Mouse (Mus musculus): ENCODE data around the gene Nkpd1. TPM values are rescaled to one million over a fixed set of nuclear protein-coding genes. Genes with fewer than 3 reads are reported as not detected.
"Not testable (repeated sequence)": the region's sequence is repeated elsewhere in the genome, so short reads cannot be mapped to it uniquely, and the experiment has no call there.

Nkpd1 gene
- polyA plus RNA-seq, 1 experiment from 2014 or later, result 0.88 TPM

GRCm38 (mm10) chr7:19509786-19510185, 7.9 kb upstream of the Nkpd1 start:
- H3K27ac ChIP-seq (ENCODE audit: low read length), result no peak overlapping the region
- H3K27me3 ChIP-seq (ENCODE audit: control insufficient read depth, insufficient read depth, low read depth, low read length), result no peaks in the 10 kb centered on the region
- no peak for ATAC-seq
- H3K9ac ChIP-seq (ENCODE audit: low read depth, low read length), result no peak overlapping the region
- H3K4me2 ChIP-seq (ENCODE audit: low read length), result peak overlapping the region; percentile 87
- peaks cover 17% of the 10 kb centered on the region for H3K4me1 ChIP-seq (ENCODE audit: control insufficient read depth, insufficient read depth, low read length)
- no peaks in the 10 kb centered on the region for H3K36me3 ChIP-seq (ENCODE audit: control insufficient read depth, insufficient read depth, low read length)
- H3K4me3 ChIP-seq (ENCODE audit: low read depth, low read length), result no peak overlapping the region; the same call in 1 of the 2 replicates
- 95% methylated on average over 7 of the region's 7 CpGs for WGBS
- no peaks in the 10 kb centered on the region for H3K9me3 ChIP-seq (replicated peaks; ENCODE audit: control insufficient read depth, low read length, poor library complexity, severe bottlenecking)

GRCm38 (mm10) chr7:19511934-19512333, 5.7 kb upstream of the Nkpd1 start:
- H3K4me2 ChIP-seq (ENCODE audit: low read length); H3K9ac ChIP-seq (ENCODE audit: low read depth, low read length); H3K36me3 ChIP-seq (ENCODE audit: control insufficient read depth, insufficient read depth, low read length); H3K4me3 ChIP-seq (ENCODE audit: low read depth, low read length); ATAC-seq; H3K9me3 ChIP-seq (replicated peaks; ENCODE audit: control insufficient read depth, low read length, poor library complexity, severe bottlenecking); H3K27me3 ChIP-seq (ENCODE audit: control insufficient read depth, insufficient read depth, low read depth, low read length); H3K27ac ChIP-seq (ENCODE audit: low read length): not testable (repeated sequence)
- peaks cover 12% of the 10 kb centered on the region for H3K4me1 ChIP-seq (ENCODE audit: control insufficient read depth, insufficient read depth, low read length)
- 90% methylated on average over 6 of the region's 7 CpGs for WGBS

GRCm38 (mm10) chr7:19512353-19512752, 5.3 kb upstream of the Nkpd1 start:
- no peak for ATAC-seq
- no peaks in the 10 kb centered on the region for H3K9me3 ChIP-seq (replicated peaks; ENCODE audit: control insufficient read depth, low read length, poor library complexity, severe bottlenecking)
- no peak overlapping the region for H3K4me3 ChIP-seq (ENCODE audit: low read depth, low read length)
- H3K4me2 ChIP-seq (ENCODE audit: low read length), result no peak overlapping the region
- no peaks in the 10 kb centered on the region for H3K27me3 ChIP-seq (ENCODE audit: control insufficient read depth, insufficient read depth, low read depth, low read length)
- H3K36me3 ChIP-seq (ENCODE audit: control insufficient read depth, insufficient read depth, low read length), result no peaks in the 10 kb centered on the region
- H3K9ac ChIP-seq (ENCODE audit: low read depth, low read length), result no peak overlapping the region
- WGBS, result 84% methylated on average over 6 of the region's 6 CpGs
- H3K27ac ChIP-seq (ENCODE audit: low read length), result no peak overlapping the region
- H3K4me1 ChIP-seq (ENCODE audit: control insufficient read depth, insufficient read depth, low read length), result peaks cover 11% of the 10 kb centered on the region

GRCm38 (mm10) chr7:19520032-19520431, 2.4 kb downstream of the Nkpd1 start:
- H3K4me3 ChIP-seq (ENCODE audit: low read depth, low read length), result peak overlapping the region; percentile 23; the same call in 1 of the 2 replicates
- H3K4me1 ChIP-seq (ENCODE audit: control insufficient read depth, insufficient read depth, low read length), result peaks cover 28% of the 10 kb centered on the region
- ATAC-seq, result no peak
- H3K27me3 ChIP-seq (ENCODE audit: control insufficient read depth, insufficient read depth, low read depth, low read length), result peaks cover 53% of the 10 kb centered on the region
- H3K4me2 ChIP-seq (ENCODE audit: low read length), result peak overlapping the region; percentile 52
- WGBS, result 3% methylated on average over 23 of the region's 23 CpGs
- H3K36me3 ChIP-seq (ENCODE audit: control insufficient read depth, insufficient read depth, low read length), result no peaks in the 10 kb centered on the region
- no peaks in the 10 kb centered on the region for H3K9me3 ChIP-seq (replicated peaks; ENCODE audit: control insufficient read depth, low read length, poor library complexity, severe bottlenecking)
- H3K9ac ChIP-seq (ENCODE audit: low read depth, low read length), result peak overlapping the region; percentile 63
- no peak overlapping the region for H3K27ac ChIP-seq (ENCODE audit: low read length)

- Histone ChIP-seq H3K4me1 (ENCODE audit: control insufficient read depth, insufficient read depth, low read length) (peaks cover 24% of the 10 kb centered on the region), H3K4me2 (ENCODE audit: low read length) (peak overlapping the region; percentile 84)
Measured at GRCm38 (mm10) chr7:19523017-19523756, 5.5 kb downstream of the Nkpd1 start.

GRCm38 (mm10) chr7:19523757-19524419, 6.2 kb downstream of the Nkpd1 start:
- peak overlapping the region; percentile 62 for H3K9ac ChIP-seq (ENCODE audit: low read depth, low read length)
- no peaks in the 10 kb centered on the region for H3K9me3 ChIP-seq (replicated peaks; ENCODE audit: control insufficient read depth, low read length, poor library complexity, severe bottlenecking)
- 1% methylated on average over 64 of the region's 64 CpGs for WGBS
- H3K4me1 ChIP-seq (ENCODE audit: control insufficient read depth, insufficient read depth, low read length), result peaks cover 24% of the 10 kb centered on the region
- peak overlapping the region; percentile 39 for H3K4me3 ChIP-seq (ENCODE audit: low read depth, low read length)
- ATAC-seq, result peak; percentile 74
- peak overlapping the region; percentile 84 for H3K4me2 ChIP-seq (ENCODE audit: low read length)
- H3K27me3 ChIP-seq (ENCODE audit: control insufficient read depth, insufficient read depth, low read depth, low read length), result peaks cover 53% of the 10 kb centered on the region
- no peak overlapping the region for H3K27ac ChIP-seq (ENCODE audit: low read length)
- H3K36me3 ChIP-seq (ENCODE audit: control insufficient read depth, insufficient read depth, low read length), result no peaks in the 10 kb centered on the region

More at GRCm38 (mm10) chr7:19523017-19523756, 5.5 kb downstream of the Nkpd1 start:
- 0 out of 2 replicates have a peak, but pooled peaks have one; percentile 20 for ATAC-seq
- H3K27ac ChIP-seq (ENCODE audit: low read length), result no peak overlapping the region
- peak overlapping the region; percentile 48 for H3K9ac ChIP-seq (ENCODE audit: low read depth, low read length)
- no peaks in the 10 kb centered on the region for H3K9me3 ChIP-seq (replicated peaks; ENCODE audit: control insufficient read depth, low read length, poor library complexity, severe bottlenecking)
- peak overlapping the region; percentile 39 for H3K4me3 ChIP-seq (ENCODE audit: low read depth, low read length)
- H3K27me3 ChIP-seq (ENCODE audit: control insufficient read depth, insufficient read depth, low read depth, low read length), result peaks cover 59% of the 10 kb centered on the region
- 10% methylated on average over 70 of the region's 72 CpGs for WGBS
- H3K36me3 ChIP-seq (ENCODE audit: control insufficient read depth, insufficient read depth, low read length), result no peaks in the 10 kb centered on the region

GRCm38 (mm10) chr7:19524420-19525104, 6.9 kb downstream of the Nkpd1 start:
- Histone ChIP-seq H3K4me3 (ENCODE audit: low read depth, low read length) (peak overlapping the region; percentile 39), H3K27ac (ENCODE audit: low read length) (no peak overlapping the region), H3K4me2 (ENCODE audit: low read length) (peak overlapping the region; percentile 84), H3K9me3 (replicated peaks; ENCODE audit: control insufficient read depth, low read length, poor library complexity, severe bottlenecking) (no peaks in the 10 kb centered on the region), H3K27me3 (ENCODE audit: control insufficient read depth, insufficient read depth, low read depth, low read length) (peaks cover 47% of the 10 kb centered on the region), H3K36me3 (ENCODE audit: control insufficient read depth, insufficient read depth, low read length) (no peaks in the 10 kb centered on the region), H3K9ac (ENCODE audit: low read depth, low read length) (peak overlapping the region; percentile 62), H3K4me1 (ENCODE audit: control insufficient read depth, insufficient read depth, low read length) (peaks cover 24% of the 10 kb centered on the region)
- 12% methylated on average over 24 of the region's 24 CpGs for WGBS
- peak; percentile 15; the same call in 1 of the 2 replicates for ATAC-seq

GRCm38 (mm10) chr7:19525105-19525481, 7.5 kb downstream of the Nkpd1 start:
- Histone ChIP-seq H3K4me1 (ENCODE audit: control insufficient read depth, insufficient read depth, low read length) (peaks cover 21% of the 10 kb centered on the region), H3K27me3 (ENCODE audit: control insufficient read depth, insufficient read depth, low read depth, low read length) (peaks cover 46% of the 10 kb centered on the region), H3K4me3 (ENCODE audit: low read depth, low read length) (no peak overlapping the region), H3K9me3 (replicated peaks; ENCODE audit: control insufficient read depth, low read length, poor library complexity, severe bottlenecking) (no peaks in the 10 kb centered on the region), H3K36me3 (ENCODE audit: control insufficient read depth, insufficient read depth, low read length) (peaks cover 4% of the 10 kb centered on the region; the same call in 1 of the 2 replicates), H3K27ac (ENCODE audit: low read length) (no peak overlapping the region), H3K4me2 (ENCODE audit: low read length) (no peak overlapping the region), H3K9ac (ENCODE audit: low read depth, low read length) (no peak overlapping the region)
- ATAC-seq, result no peak
- 62% methylated on average over 2 of the region's 2 CpGs for WGBS

Measured in midbrain, embryonic 16.5 days (tissue).